Mouse (Mus musculus): Measurements from ENCODE around the gene Smug1. TPM values are rescaled to one million over a fixed set of nuclear protein-coding genes. Genes with fewer than 3 reads are reported as not detected.

Smug1 gene
- polyA plus RNA-seq, 1 experiment from 2014 or later, result 40.7 TPM

DNA sequence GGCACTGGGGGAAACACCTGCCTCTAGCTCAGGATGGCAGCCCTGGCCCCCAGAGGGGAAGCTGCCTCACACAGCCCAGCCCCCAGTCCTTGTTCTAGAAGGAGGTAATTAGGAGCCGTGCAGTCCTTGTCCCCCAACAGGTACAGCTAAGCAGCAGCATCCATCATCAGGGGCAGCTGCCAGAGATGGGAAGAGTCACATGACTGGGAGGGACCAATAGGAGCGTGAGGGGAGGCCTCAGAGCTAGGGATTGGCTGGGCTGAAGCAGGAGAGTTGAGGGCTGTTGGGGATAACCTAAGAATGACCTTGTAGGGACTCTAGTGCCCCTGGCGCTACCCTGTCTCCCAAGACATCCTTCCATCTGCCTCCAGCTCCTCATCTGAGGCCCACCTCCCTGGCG, 33.1 kb downstream of the Smug1 start:
- WGBS, result 11% methylated on average over 4 of the region's 4 CpGs
- H3K4me2 ChIP-seq, result no peak overlapping the region
- H3K36me3 ChIP-seq, result no peaks in the 10 kb centered on the region
- peaks cover 62% of the 10 kb centered on the region for H3K4me1 ChIP-seq (replicated peaks)
- no peak overlapping the region for H3K9ac ChIP-seq
- peak overlapping the region; percentile 97 for H3K27ac ChIP-seq
- peaks cover 20% of the 10 kb centered on the region for H3K27me3 ChIP-seq
- no peak overlapping the region for H3K4me3 ChIP-seq
- no peaks in the 10 kb centered on the region for H3K9me3 ChIP-seq
- peak; percentile 73 for ATAC-seq (ENCODE audit: low FRiP score)

DNA sequence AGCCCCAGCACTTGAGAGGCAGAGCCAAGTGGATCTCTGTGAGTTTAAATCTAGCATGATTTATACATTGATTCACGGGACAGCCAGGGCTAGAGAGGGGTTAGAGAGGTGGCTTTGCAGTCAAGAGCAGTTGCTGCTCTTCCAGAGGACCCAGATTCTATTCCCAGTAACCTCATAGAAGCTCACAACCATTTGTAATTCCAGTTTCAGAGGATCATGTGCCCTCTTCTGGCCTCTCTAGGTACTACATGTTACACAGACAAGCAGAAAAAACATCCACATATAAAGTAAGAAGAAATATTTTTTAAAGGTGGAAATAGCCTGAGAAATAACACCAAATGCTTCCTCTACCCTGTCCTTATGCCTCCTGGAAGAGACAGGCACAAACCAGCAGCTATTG, 36.2 kb downstream of the Smug1 start:
- Histone ChIP-seq H3K9me3 (no peaks in the 10 kb centered on the region), H3K9ac (no peak overlapping the region), H3K36me3 (no peaks in the 10 kb centered on the region), H3K27ac (no peak overlapping the region), H3K4me2 (no peak overlapping the region), H3K27me3 (peaks cover 9% of the 10 kb centered on the region), H3K4me3 (no peak overlapping the region), H3K4me1 (replicated peaks) (peaks cover 41% of the 10 kb centered on the region)
- WGBS, result 54% methylated on average over 1 of the region's 1 CpGs
- no peak for ATAC-seq (ENCODE audit: low FRiP score)

DNA sequence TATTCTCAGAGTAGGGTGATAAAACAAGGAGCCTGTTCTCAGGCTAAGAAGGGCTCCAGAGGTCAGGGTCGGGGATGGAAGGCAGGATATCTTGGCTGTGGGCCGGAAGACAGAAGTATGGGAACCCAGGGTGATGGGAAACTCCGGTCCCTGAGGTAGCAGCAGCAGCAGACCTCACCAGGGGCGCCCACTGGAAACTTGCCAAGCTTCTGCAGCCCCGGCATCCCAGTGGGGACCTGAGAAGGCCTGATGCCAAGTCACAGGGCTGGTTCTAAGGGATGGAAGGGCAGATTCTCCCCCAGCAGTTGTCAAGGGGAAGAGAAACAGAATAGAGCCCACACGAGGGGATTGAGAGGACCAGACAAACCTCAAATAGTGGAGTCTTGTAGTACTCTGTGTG, 37.6 kb downstream of the Smug1 start:
- Histone ChIP-seq H3K4me2 (no peak overlapping the region), H3K9ac (no peak overlapping the region), H3K4me3 (no peak overlapping the region), H3K9me3 (no peaks in the 10 kb centered on the region), H3K4me1 (replicated peaks) (peaks cover 35% of the 10 kb centered on the region), H3K27ac (peak overlapping the region; percentile 19; the same call in 1 of the 2 replicates), H3K36me3 (no peaks in the 10 kb centered on the region), H3K27me3 (peaks cover 22% of the 10 kb centered on the region)
- ATAC-seq (ENCODE audit: low FRiP score), result no peak
- WGBS, result 43% methylated on average over 6 of the region's 6 CpGs

DNA sequence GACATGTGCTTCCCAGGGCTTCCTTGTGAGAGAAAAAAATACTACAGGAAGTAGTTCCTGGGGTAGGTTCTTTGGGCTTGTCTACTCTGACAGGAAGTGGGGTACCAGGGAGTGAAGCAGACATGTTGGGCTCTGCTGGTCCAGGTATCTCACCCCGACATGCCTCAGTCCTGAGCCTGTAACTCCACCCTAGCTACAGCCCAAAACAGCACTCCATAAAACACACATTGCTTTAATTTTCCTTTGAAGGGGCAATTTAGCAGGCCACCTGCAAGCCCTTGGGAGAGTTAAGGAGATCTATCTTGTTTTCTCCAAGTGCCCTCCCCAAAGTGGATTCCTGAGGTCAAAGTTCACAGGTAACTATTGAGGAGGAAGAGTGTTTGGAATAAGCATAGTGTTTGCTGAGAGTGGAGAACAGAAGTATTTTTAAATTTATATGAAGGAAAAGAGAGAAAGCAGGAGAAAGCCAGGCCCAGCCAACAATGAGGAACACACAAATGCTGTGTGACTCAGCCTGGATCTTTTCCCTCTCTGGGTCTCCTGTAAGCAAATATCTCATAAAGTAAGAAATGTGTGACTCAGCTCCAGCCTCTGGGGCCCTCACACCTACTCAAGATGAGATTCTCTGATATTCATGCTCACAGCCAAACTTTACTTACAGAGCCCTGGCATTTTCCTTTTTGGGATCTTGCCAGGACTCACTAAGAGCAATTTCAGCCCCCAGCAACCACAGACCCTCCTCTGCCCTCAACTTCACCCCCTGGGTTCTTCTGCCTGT, 38.6 kb downstream of the Smug1 start:
- Histone ChIP-seq H3K36me3 (no peaks in the 10 kb centered on the region), H3K27ac (no peak overlapping the region), H3K4me3 (no peak overlapping the region), H3K4me1 (replicated peaks) (peaks cover 31% of the 10 kb centered on the region), H3K9me3 (no peaks in the 10 kb centered on the region), H3K27me3 (peaks cover 24% of the 10 kb centered on the region), H3K9ac (no peak overlapping the region), H3K4me2 (no peak overlapping the region)
- WGBS, result 68% methylated on average over 1 of the region's 1 CpGs
- ATAC-seq (ENCODE audit: low FRiP score), result no peak

DNA sequence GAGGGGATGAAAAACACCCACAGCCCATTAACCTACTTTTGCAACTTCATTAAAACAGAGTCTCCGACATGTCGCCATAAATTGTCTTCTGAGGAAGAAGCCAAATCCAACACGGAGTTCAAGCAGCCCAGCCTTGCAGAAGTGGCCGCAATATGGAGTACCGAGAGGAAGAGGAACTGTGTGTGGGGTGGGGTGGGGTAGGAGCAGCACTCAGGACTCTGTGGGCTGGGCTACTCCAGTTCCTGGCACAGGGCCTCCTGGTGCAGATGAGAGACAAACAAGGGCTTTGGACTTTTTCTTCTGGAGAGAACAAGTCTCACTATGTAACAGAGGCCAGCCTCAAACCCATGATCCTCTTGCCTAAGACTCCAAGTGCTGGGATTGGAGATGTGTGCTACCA, 40.9 kb downstream of the Smug1 start:
- 80% methylated on average over 5 of the region's 5 CpGs for WGBS
- H3K27ac ChIP-seq, result no peak overlapping the region
- H3K9ac ChIP-seq, result no peak overlapping the region
- H3K36me3 ChIP-seq, result no peaks in the 10 kb centered on the region
- H3K4me2 ChIP-seq, result no peak overlapping the region
- no peak overlapping the region for H3K4me3 ChIP-seq
- peaks cover 28% of the 10 kb centered on the region for H3K27me3 ChIP-seq
- no peak for ATAC-seq (ENCODE audit: low FRiP score)
- H3K9me3 ChIP-seq, result no peaks in the 10 kb centered on the region
- peaks cover 47% of the 10 kb centered on the region for H3K4me1 ChIP-seq (replicated peaks)

DNA sequence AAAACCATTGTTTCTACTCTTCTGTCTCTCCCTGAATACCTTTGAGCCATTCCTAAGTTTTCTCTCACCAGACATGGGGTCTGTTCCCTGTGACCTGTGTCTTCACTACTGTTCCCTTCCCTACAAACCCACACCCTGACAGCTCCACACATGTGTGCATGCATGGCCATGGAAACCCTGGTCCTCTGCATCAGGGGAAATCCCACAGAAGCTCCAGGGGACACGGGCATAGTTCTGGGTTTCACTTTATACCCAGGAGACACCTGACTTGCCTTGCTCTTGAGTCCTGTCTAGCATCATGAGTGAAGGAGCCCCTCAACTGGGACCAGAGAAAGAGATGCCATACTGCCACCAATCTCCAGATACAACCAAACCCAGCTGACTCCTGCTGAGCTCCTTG, 42.6 kb downstream of the Smug1 start:
- WGBS, result 82% methylated on average over 1 of the region's 1 CpGs
- ATAC-seq (ENCODE audit: low FRiP score), result no peak
- peaks cover 56% of the 10 kb centered on the region for H3K4me1 ChIP-seq (replicated peaks)
- no peak overlapping the region for H3K4me2 ChIP-seq
- no peak overlapping the region for H3K9ac ChIP-seq
- no peak overlapping the region for H3K4me3 ChIP-seq
- H3K27me3 ChIP-seq, result peaks cover 32% of the 10 kb centered on the region
- no peaks in the 10 kb centered on the region for H3K9me3 ChIP-seq
- no peak overlapping the region for H3K27ac ChIP-seq
- H3K36me3 ChIP-seq, result no peaks in the 10 kb centered on the region

DNA sequence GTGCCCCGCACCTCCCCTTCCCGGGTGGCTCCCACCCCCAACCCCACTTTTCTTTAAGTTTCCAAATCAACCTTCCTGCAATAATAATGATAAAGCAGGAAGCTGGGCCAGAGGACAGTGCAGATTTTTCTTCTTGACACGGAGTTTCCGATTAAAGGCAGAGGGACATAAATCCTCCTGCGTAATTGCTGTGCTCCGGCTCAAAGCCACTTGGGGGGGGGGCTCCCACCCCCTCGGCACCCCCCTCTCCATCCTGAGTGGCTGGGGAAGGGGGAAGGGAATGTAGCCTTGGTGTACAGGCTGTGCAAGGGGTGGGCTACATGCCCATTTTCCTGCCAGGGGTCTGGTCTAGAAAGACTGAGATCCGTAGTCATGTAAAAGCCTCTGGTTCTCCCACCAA, 43.5 kb downstream of the Smug1 start:
- peaks cover 26% of the 10 kb centered on the region for H3K27me3 ChIP-seq
- WGBS, result 60% methylated on average over 8 of the region's 8 CpGs
- ATAC-seq (ENCODE audit: low FRiP score), result no peak
- no peak overlapping the region for H3K4me3 ChIP-seq
- H3K9ac ChIP-seq, result no peak overlapping the region
- H3K4me2 ChIP-seq, result no peak overlapping the region
- H3K9me3 ChIP-seq, result no peaks in the 10 kb centered on the region
- H3K27ac ChIP-seq, result peak overlapping the region; percentile 30; the same call in 1 of the 2 replicates
- peaks cover 50% of the 10 kb centered on the region for H3K4me1 ChIP-seq (replicated peaks)
- H3K36me3 ChIP-seq, result no peaks in the 10 kb centered on the region

DNA sequence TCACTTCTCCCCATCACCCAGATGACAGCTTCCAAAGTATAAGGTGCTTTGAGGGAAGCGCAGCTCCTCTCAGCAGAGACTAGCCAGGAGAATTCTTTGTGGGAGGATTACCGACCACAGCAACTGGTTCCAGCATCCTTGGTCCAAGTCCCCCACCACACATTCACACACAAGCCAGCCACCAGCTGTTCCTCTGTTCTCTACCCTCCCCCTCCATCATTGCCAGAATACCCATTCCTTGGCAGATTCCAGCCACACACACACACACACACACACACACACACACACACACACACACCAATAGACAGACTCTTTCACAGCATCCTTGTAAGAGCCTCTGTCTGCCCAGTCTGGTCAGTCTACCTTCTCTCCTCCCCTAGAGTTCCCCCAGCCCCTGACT, 44.5 kb downstream of the Smug1 start:
- no peak for ATAC-seq (ENCODE audit: low FRiP score)
- peaks cover 50% of the 10 kb centered on the region for H3K4me1 ChIP-seq (replicated peaks)
- H3K4me2 ChIP-seq, result no peak overlapping the region
- H3K27me3 ChIP-seq, result peaks cover 27% of the 10 kb centered on the region
- H3K27ac ChIP-seq, result peak overlapping the region; percentile 52
- H3K9me3 ChIP-seq, result no peaks in the 10 kb centered on the region
- no peak overlapping the region for H3K9ac ChIP-seq
- WGBS, result 30% methylated on average over 2 of the region's 2 CpGs
- no peak overlapping the region for H3K4me3 ChIP-seq
- no peaks in the 10 kb centered on the region for H3K36me3 ChIP-seq

DNA sequence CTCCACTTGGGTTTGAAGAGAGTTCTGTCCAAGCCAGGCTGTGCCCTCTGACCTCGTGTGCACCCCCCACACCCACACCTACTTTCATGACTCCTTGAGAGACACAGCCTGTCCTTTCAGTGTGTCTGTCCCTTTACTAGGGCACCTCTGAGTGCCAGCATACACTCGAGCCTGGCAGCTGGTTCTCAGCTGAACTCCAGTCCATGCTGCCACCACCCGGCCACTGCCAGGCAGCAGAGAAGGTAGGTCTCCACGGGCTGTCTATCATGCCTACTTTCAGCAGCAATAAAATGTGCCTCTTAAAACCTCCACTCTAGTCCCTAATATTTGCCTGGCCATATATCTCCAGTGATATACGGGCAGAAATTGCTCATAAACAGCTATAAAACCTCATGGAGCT, 45.5 kb downstream of the Smug1 start:
- Histone ChIP-seq H3K4me2 (no peak overlapping the region), H3K36me3 (no peaks in the 10 kb centered on the region), H3K27ac (no peak overlapping the region), H3K27me3 (peaks cover 35% of the 10 kb centered on the region), H3K4me1 (replicated peaks) (peaks cover 50% of the 10 kb centered on the region), H3K9me3 (no peaks in the 10 kb centered on the region), H3K4me3 (no peak overlapping the region), H3K9ac (no peak overlapping the region)
- no peak for ATAC-seq (ENCODE audit: low FRiP score)
- 61% methylated on average over 5 of the region's 5 CpGs for WGBS

DNA sequence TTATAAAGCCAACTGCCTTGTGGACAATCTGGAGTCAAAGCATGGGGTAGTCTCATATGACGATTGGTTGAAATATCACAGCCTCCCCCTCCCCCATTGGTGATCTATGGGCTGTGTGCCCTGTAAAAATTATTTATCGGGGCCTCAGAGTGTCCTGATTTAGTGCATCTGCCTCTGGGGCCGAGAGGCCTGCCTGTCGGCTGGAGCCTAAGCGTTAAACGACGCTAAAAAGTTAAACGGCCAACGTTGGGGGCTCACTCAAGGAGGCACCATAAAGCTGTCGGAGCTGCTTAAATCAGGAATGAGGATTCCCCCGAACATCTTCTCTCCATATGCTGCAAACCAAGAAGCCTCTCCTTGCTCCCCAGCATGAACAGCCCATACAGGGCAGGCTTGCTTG, 46.3 kb downstream of the Smug1 start:
- H3K27me3 ChIP-seq, result peaks cover 41% of the 10 kb centered on the region
- no peak overlapping the region; the same call in 1 of the 2 replicates for H3K9ac ChIP-seq
- no peak for ATAC-seq (ENCODE audit: low FRiP score)
- no peak overlapping the region for H3K27ac ChIP-seq
- no peaks in the 10 kb centered on the region for H3K36me3 ChIP-seq
- peaks cover 56% of the 10 kb centered on the region for H3K4me1 ChIP-seq (replicated peaks)
- no peak overlapping the region for H3K4me2 ChIP-seq
- H3K9me3 ChIP-seq, result no peaks in the 10 kb centered on the region
- no peak overlapping the region for H3K4me3 ChIP-seq
- WGBS, result 61% methylated on average over 11 of the region's 11 CpGs

DNA sequence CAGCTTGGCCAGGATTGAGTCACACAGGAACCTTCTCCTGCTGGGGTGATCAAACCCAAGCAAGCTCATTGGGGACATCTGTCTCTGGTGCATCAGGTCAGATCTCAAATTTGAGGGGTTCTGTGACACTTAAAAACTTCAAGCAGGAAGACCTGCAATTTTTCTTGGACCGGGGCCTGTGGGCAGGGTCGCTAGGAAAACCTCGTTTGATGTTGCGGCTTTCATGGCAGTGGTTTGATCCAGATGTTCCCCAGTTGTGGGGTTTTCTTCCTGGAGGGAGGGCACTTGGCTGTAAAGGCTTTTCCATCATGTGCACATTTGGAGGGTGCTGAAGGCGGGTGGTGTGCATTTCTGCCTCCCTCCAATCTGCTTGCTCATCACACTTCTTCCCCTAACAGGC, 51.2 kb downstream of the Smug1 start:
- Histone ChIP-seq H3K9ac (0 out of 2 replicates have a peak overlapping the region, but pooled peaks have one; percentile 1), H3K9me3 (no peaks in the 10 kb centered on the region), H3K4me1 (replicated peaks) (peaks cover 32% of the 10 kb centered on the region), H3K4me3 (no peak overlapping the region), H3K36me3 (no peaks in the 10 kb centered on the region), H3K27me3 (peaks cover 36% of the 10 kb centered on the region), H3K27ac (peak overlapping the region; percentile 31; the same call in 1 of the 2 replicates), H3K4me2 (no peak overlapping the region)
- no peak for ATAC-seq (ENCODE audit: low FRiP score)
- WGBS, result 65% methylated on average over 5 of the region's 5 CpGs

DNA sequence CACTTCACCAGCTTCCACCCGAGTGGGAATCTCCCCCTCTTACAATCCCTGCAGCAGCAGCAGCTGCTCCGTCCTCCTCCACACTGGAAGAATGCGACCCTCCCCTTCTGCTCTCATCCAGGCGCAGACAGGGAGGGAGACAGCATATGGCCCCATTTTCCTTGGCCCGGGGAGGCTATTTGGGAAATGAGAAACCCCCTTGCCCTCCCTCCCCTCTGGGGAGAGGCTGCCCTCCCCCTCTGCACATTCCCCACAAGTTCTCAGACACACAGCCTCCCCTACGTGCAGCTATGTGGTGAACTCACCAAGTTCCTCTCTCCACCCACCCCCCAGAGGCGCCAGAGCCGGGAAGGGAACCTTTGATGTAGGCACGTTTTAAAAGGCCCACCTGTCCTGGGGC, 51.6 kb downstream of the Smug1 start:
- Histone ChIP-seq H3K36me3 (no peaks in the 10 kb centered on the region), H3K27ac (peak overlapping the region; percentile 31), H3K4me2 (0 out of 2 replicates have a peak overlapping the region, but pooled peaks have one; percentile 11), H3K27me3 (peaks cover 35% of the 10 kb centered on the region), H3K4me3 (no peak overlapping the region), H3K9ac (0 out of 2 replicates have a peak overlapping the region, but pooled peaks have one; percentile 1), H3K9me3 (no peaks in the 10 kb centered on the region), H3K4me1 (replicated peaks) (peaks cover 29% of the 10 kb centered on the region)
- peak; percentile 60; the same call in 1 of the 2 replicates for ATAC-seq (ENCODE audit: low FRiP score)
- WGBS, result 6% methylated on average over 9 of the region's 9 CpGs

DNA sequence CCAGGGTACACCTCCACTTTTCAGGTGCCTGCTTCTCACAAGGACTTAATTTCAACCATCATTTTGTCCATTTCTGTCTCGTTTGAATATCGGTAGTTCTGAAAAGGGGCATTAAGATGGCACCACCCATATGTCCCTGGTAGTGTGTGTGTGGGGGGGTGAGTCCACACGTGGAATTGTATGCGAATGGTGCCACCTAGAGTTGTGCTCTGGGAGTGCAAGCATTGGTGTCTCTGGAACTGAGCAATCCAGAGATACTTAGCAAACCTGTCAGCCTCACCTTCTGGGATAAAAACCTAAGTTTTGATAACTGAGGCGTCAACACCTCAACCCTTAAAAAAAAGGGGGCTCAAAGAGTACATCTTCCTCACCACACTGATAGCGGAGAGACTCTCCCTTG, 53.8 kb downstream of the Smug1 start:
- no peak overlapping the region for H3K27ac ChIP-seq
- H3K36me3 ChIP-seq, result no peaks in the 10 kb centered on the region
- no peak overlapping the region for H3K9ac ChIP-seq
- H3K4me3 ChIP-seq, result no peak overlapping the region
- ATAC-seq (ENCODE audit: low FRiP score), result no peak
- H3K4me2 ChIP-seq, result no peak overlapping the region
- no peaks in the 10 kb centered on the region for H3K9me3 ChIP-seq
- peaks cover 35% of the 10 kb centered on the region for H3K27me3 ChIP-seq
- peaks cover 36% of the 10 kb centered on the region for H3K4me1 ChIP-seq (replicated peaks)
- 78% methylated on average over 6 of the region's 6 CpGs for WGBS
